Mouse (Mus musculus) ZHBTc4 (cell line): ENCODE measurements around the gene Acsf2.
"Not testable (repeated sequence)": the region's sequence is repeated elsewhere in the genome, so short reads cannot be mapped to it uniquely, and the experiment has no call there.

Experiments
- DNase-seq: peaks from one replicate; pipeline ENCODE4 v3.0.0-alpha.2; 2011; ENCODE audit warnings: low read depth, low spot score

Acsf2 gene

DNA sequence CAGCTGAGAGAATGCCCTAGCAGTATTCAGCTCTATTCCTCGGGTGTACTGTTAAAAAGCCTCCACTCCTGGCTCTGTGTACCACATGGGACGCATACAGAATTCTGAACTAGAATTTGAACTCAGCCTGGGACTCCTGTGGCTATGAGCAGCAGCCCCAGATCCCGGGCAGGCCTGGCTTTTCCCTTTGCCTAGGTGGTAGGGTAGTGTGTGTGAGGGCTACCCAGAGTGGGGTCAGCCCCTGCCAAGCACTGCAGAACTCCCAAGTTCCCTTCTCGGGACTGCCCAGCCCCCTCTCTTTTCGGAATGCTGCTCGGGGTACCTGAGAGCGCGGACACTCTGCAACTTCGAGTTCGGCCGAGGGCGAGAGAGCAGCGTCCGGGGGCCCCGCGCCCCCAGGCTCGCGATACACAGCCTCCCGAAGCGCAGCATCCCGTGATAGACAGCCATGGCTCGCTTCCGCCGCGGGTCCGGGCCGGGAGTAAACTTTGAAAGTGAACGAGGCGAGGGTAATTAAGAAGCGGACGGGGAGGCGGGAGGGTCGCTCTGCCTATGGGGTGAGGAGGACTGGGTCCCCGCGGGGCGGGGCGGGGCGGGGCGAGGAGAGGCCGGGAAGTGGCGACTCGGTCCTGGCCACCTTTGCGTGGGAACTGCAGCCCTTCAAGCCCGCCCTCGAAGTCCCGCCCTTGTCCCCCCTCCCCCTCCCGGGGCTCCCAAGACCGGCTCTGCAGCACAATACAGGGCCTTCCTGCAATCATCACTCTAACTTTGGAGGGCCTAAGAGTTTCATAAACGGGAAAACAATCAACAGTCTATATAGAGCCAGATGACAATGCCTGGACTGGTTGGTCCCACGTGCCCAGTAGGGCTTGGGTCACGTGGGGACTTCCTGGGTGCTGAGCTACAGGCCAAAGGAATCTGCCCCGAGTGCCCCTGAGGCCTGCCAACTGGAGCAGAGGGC, at the start of gene Acsf2:
Gene Acsf2 (minus strand): TSS at position 551 of the 961 bp plus-strand sequence.
- DNase-seq: peak; percentile 93

DNA sequence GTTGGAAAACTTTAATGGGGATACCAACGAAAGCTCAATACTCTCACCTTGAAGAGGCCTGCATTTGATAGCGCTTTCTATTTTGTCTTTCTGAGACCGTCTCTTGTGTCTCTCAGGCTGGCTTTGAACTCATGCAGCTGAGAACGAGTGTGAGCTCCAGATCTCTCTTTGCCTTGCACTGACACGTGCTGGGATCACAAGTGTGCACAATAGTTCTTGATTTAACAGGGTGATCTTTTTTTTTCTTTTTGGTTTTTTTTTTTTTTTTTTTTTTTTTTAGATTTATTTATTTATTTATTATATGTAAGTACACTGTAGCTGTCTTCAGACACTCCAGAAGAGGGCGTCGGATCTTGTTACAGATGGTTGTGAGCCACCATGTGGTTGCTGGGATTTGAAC, 49.6 kb upstream of the Acsf2 start:
- not testable (repeated sequence) for DNase-seq

GRCm38 (mm10) chr11:94646457-94646856, 44.8 kb upstream of the Acsf2 start:
- DNase-seq: no peak

DNA sequence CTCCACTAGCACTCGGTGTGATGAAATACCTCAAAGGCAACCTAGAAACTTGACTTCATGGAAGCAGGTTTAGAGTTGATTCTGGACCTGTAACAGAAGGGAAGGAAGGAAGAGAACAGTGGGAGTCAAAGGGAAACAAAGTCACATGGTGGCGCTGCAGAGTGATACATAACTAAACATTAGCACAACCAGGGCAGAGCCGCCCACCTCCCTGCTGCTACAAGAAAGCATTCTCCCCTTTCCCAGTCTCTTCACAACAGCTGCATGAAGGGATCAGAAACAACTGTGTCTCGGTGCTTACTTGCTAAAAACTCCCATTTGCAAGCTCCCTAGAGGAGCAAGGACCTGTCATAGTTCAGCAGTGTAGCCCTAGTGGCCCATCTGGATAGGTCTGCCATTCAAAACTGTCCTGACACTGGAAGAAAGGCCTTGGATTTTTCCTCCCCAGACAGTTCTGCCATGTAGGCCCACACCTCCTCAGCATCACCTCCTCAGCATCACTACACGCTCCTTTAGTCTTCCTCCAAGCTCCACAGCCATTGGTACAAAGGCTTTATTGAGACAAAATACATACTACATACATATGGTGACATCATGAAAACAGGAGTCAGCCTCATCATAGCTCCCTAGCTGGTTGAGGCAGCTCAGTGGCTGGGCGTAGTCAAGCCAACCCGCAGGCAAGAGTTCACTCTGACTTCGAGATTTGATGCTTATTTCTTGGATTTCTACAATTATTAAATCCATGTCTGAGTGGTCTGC, 43.0 kb upstream of the Acsf2 start:
- DNase-seq: no peak

DNA sequence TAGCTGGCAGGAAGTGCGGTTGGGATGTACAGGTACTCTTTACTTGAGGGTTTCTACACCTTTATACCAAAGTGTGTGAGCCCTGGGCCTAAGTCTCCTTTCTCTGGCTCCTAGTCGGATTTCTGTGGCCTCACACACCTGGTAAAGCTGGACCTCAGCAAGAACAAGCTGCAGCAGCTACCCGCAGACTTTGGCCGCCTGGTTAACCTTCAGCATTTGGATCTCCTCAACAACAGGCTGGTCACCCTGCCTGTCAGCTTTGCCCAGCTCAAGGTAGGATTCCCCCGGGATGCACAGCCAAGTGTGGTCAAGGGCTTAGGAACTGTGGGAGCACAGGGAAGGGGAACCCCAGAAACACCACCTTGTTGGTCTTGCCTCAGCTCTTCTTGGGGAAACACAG, 32.8 kb upstream of the Acsf2 start:
- DNase-seq: no peak

DNA sequence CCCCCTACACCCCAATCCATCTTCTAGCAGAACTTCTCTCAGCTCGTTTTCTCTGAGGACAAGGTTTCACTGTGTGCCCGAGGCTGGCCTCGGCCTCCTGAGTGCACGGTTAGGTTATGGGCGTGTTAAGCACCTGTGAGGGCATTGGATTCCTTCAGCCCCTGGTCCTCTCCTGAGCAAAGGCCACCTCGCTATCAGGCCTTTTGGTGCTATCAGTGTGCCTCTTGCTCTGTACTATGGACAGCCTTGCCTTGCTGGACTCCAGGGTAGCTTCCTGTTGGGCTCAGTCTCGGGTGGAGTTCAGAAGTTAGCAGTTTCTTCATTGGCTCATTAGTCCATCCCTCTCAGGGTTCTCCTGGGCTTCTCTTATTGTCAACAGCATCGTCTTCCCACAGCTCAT, 31.3 kb upstream of the Acsf2 start:
- DNase-seq: no peak

GRCm38 (mm10) chr11:94631969-94632368, 30.3 kb upstream of the Acsf2 start:
- DNase-seq: no peak

DNA sequence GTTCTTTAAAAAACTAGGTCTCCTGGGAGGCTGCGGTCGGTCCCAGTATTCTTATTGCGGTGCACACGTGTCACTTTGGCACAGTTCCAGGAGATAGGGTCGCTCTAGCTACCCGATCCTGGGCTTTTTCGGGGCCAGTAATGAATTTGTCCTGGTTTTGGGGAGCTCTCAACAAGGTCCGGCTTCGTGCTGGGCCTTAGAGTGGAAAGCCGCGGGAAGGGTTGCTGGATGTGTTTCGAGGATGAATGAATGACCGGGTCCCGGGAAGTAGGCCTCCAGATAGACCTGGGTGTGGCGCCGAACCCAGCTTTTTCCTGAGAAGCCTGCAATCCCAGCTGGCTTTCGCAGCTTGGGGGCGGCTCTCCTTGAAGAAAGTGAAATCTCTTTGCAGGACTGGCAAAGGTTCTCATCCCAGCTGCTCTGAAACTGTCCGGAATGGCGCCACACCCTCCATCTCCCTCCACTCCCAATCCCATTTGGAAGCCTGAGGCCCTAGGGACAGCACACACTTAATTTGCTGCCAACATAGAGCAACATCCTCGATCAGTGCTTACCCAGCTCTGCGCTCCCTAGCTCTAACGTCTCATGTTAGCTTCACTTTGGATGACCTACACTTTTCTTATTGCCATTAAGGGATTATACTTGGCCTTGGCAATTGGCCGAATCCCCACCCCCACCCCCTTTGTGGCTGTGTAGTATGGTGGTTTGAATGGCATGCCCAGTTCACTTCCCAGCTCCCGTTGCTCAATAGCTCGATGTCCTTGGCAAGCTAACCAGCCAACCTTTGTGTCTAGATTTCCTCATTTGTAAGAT, 28.7 kb upstream of the Acsf2 start:
- DNase-seq: peak; percentile 81

GRCm38 (mm10) chr11:94629884-94630198, 28.2 kb upstream of the Acsf2 start:
- DNase-seq: no peak

GRCm38 (mm10) chr11:94629199-94629883, 27.7 kb upstream of the Acsf2 start, which contains the start of gene Lrrc59:
Gene Lrrc59, plus strand, starts transcription at chr11:94629767.
- DNase-seq: peak; percentile 95

GRCm38 (mm10) chr11:94622162-94622561, 20.5 kb upstream of the Acsf2 start:
- DNase-seq: no peak

- DNase-seq: peak; percentile 43
These were observed 19.8 kb upstream of the Acsf2 start for GRCm38 (mm10) chr11:94621458-94621852.

DNA sequence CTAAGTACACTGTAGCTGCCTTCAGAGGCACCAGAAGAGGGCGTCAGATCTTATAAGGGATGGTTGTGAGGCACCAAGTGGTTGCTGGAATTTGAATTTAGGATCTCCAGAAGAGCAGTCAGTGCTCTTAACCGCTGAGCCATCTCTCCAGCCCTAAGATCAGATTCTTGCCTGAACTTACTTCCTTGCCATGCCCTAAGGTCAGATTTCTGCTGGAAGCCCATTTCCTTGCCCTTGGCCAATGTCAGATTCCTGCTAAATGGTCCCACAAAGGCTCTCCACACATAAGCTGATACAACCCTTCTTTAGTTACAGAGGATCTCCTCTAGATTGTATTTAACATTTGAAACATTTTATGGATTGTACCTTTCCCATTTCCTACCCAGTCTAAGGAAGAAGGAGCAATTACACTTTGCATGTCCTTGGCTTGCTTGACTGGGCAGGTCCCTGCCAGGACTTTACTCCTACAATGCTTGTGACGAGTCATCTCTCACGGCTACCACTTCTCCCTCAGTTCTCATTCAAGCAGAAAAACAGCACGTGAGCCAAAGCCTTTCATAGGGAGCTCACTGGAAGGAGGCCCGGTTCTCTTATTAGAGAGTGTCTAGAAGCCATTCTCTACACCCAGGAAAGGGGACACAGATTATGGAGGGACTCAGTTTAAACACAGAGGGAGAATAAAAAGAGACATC, 19.2 kb upstream of the Acsf2 start:
- DNase-seq: peak; percentile 84

DNA sequence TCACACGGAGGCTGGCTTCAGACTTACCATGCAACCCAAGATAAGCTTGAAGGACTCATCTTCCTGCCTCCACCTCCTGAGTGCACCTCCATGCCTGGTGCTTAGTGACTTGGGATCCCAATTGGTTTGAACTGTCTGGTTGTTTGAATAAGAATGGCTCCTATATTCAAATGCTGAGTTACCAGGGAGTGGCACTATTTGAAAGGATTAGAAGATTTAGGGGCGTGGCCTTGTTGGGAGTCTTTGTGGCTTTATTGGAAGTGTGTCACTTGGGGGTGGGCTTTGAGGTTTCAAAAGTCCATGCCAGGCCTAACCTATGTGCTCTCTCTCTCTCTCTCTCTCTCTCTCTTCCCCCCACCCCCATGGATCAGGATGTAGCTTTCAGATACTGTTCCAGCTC, 16.0 kb upstream of the Acsf2 start:
- DNase-seq: peak; percentile 57

DNA sequence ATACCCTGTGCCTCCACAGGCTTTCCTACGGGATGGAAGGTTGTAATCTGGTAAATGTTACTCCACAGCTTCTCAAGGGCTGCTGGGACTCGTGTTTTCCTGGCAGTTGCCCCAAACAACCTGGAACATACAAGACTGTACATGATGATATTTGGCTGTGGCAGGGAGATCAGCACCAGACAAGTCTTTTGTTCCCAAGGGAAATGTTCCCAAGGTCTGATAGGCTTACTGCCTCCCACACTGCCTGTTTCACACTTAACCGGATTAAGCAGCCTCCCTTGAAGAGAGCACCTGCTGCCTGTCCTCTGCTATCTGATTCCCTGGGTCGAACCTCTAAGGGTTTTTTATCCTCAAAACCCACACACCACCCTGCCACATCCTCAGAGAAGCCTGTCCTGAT, 13.8 kb upstream of the Acsf2 start:
- no peak for DNase-seq

- no peak for DNase-seq
These were observed 12.9 kb upstream of the Acsf2 start for GRCm38 (mm10) chr11:94614603-94615002.

DNA sequence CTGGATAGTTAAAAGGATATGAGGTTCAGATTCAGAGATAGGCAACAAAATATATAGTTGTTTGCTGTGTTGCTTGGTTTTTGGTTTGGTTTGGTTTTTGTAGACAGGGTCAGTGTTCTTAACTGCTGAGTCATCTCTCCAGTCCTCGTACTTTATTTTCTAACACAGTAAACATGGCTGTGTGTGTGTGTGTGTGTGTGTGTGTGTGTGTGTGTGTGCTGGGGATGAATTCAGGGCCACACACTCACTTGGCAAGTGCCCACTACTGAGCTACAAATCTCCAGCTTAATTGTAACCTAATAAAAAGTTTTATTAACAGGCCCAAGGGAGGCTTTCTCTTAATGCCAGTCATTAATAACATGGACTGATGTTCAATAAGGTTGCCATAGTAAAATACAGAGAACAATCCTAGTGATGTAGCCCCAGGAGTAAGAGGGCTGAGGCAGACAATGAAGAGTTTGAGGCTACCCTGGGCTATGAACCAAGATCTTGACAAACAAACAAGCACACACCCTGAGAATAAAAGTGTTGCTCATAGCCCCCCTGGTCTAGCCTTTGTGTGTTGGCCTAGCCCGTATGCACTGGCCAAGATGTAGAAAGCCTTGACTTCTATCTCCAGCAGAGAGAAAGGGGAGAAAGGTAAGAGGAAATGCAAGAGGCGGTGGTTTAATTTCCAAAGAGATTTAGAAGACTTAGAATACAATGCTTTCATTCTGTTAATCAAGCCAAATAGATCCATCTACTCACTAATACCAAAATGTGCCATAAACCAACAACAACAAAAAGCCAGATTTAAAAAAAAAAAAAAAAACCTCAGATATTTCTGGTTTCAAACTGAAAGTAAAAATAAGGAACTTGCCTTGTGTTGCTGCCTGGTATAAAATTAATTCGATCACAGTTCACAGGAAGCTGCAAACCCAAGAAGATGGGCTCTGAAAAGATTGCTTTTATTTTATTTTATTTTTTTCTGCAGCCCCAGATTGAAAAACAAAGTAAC, 9.4 kb upstream of the Acsf2 start:
- no peak for DNase-seq

GRCm38 (mm10) chr11:94602356-94602955, 785 bp upstream of the Acsf2 start:
- DNase-seq: no peak

DNA sequence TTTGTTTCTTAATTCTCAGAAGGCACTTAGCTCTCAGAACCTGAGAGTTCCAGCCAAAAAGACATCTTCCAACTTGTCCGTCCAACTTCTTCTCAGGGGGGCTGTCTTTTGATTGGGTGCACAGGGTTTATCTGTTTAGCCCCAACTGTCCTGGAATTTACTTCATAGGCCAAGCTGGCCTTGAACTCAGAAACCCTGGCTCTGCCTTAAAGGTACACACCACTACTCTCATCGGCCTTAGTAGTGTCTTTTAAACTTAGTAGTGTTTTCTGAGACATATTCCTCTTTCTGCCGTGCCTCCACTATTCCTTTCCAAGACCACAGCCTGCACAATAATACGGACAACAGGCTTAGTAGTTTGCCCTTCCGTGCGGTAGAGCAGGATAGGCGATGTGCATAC, 1.2 kb downstream of the Acsf2 start:
- DNase-seq: no peak
